Mouse (Mus musculus) hindbrain, embryonic 10.5 days (tissue): ENCODE data around the gene Nsdhl. TPM values are rescaled to one million over a fixed set of nuclear protein-coding genes. Genes with fewer than 3 reads are reported as not detected.

Experiments
- DNase-seq: peaks from one replicate; pipeline ENCODE4 v3.0.0-alpha.2; 2017; ENCODE audit warnings: low spot score
- H3K27ac ChIP-seq: fragments of 300-500 bp; sonication (generic); 2 replicates; pipeline ENCODE4 v1.5.1; 2016; ENCODE audit warnings: mild to moderate bottlenecking, moderate library complexity
- H3K27me3 ChIP-seq: fragments of 300-500 bp; sonication (generic); 2 replicates; pipeline ENCODE4 v1.6.1; 2016; ENCODE audit warnings: mild to moderate bottlenecking; ENCODE audit not compliant: poor library complexity, insufficient read depth, severe bottlenecking
- H3K36me3 ChIP-seq: fragments of 300-500 bp; sonication (generic); 2 replicates; pipeline ENCODE4 v1.6.1; 2016; ENCODE audit warnings: mild to moderate bottlenecking, moderate library complexity
- H3K4me1 ChIP-seq: fragments of 300-500 bp; sonication (generic); replicated peaks from 2 replicates; pipeline ENCODE4 v1.6.1; 2016; ENCODE audit warnings: mild to moderate bottlenecking
- H3K4me3 ChIP-seq: fragments of 300-500 bp; sonication (generic); 2 replicates; pipeline ENCODE4 v1.5.1; 2016; ENCODE audit warnings: mild to moderate bottlenecking, moderate library complexity
- H3K9me3 ChIP-seq: fragments of 300-500 bp; sonication (generic); 2 replicates; pipeline ENCODE4 v1.6.1; 2016; ENCODE audit warnings: mild to moderate bottlenecking, moderate library complexity
- WGBS: fragments of 180-500 bp; shearing (Covaris S2); methylation state at CpG from one replicate; pipeline ENCODE4 v1.1.7; 2016; 5-methylcytosine and 5-hydroxymethylcytosine counted together
- polyA plus RNA-seq: library from polyadenylated mRNA; unstranded; fragments of >200 nt; fragmentation: Nextera tagmentation; extraction: Ambion mirVana; gene quantifications from 2 replicates; pipeline ENCODE4 v1.2.1, GENCODE M21; 2016

Nsdhl gene
- 37.4 and 42.9 TPM in 2 replicates for polyA plus RNA-seq

GRCm38 (mm10) chrX:72917884-72918681 lies at the start of gene Nsdhl, which contains the start of gene Cetn2:
Gene Nsdhl (plus strand): TSS chrX:72918557.
Gene Cetn2 (minus strand): TSS chrX:72918411.
- Histone ChIP-seq H3K36me3 (no peaks in the 10 kb centered on the region), H3K27ac (peak within 1 kb of the TSS; percentile 87), H3K4me1 (peaks cover 14% of the 10 kb centered on the region), H3K4me3 (peak within 1 kb of the TSS; percentile 63), H3K9me3 (no peaks in the 10 kb centered on the region), H3K27me3 (no peaks in the 10 kb centered on the region)
- peak; percentile 89 for DNase-seq
- WGBS: 17% methylated on average over 41 of the region's 41 CpGs

GRCm38 (mm10) chrX:72895388-72896054 lies 22.8 kb upstream of the Nsdhl start:
- peak; percentile 44 for DNase-seq

GRCm38 (mm10) chrX:72896055-72896437 lies 22.3 kb upstream of the Nsdhl start:
- Histone ChIP-seq H3K9me3 (no peaks in the 10 kb centered on the region), H3K36me3 (no peaks in the 10 kb centered on the region), H3K4me3 (no peak overlapping the region), H3K4me1 (peaks cover 10% of the 10 kb centered on the region; the same call in 1 of the 2 replicates), H3K27me3 (no peaks in the 10 kb centered on the region), H3K27ac (no peak overlapping the region)
- DNase-seq: no peak
- WGBS: 56% methylated on average over 1 of the region's 1 CpGs

More at GRCm38 (mm10) chrX:72895388-72896054, 22.8 kb upstream of the Nsdhl start:
- 64% methylated on average over 5 of the region's 5 CpGs for WGBS
- H3K27ac ChIP-seq: no peak overlapping the region
- H3K36me3 ChIP-seq: no peaks in the 10 kb centered on the region
- peaks cover 10% of the 10 kb centered on the region; the same call in 1 of the 2 replicates for H3K4me1 ChIP-seq
- no peaks in the 10 kb centered on the region for H3K27me3 ChIP-seq
- H3K9me3 ChIP-seq: no peaks in the 10 kb centered on the region
- no peak overlapping the region for H3K4me3 ChIP-seq

- Histone ChIP-seq H3K36me3 (no peaks in the 10 kb centered on the region), H3K9me3 (no peaks in the 10 kb centered on the region), H3K27me3 (no peaks in the 10 kb centered on the region), H3K4me1 (no peaks in the 10 kb centered on the region), H3K27ac (no peak overlapping the region), H3K4me3 (no peak overlapping the region)
- 34% methylated on average over 1 of the region's 1 CpGs for WGBS
- no peak for DNase-seq
Measured at GRCm38 (mm10) chrX:72902530-72902929, 15.8 kb upstream of the Nsdhl start.

GRCm38 (mm10) chrX:72907619-72908403 lies 10.5 kb upstream of the Nsdhl start:
- WGBS: 85% methylated on average over 6 of the region's 6 CpGs
- Histone ChIP-seq H3K9me3 (no peaks in the 10 kb centered on the region), H3K4me1 (no peaks in the 10 kb centered on the region), H3K36me3 (no peaks in the 10 kb centered on the region), H3K27ac (no peak overlapping the region), H3K27me3 (no peaks in the 10 kb centered on the region), H3K4me3 (no peak overlapping the region)
- DNase-seq: no peak

- DNase-seq: peak; percentile 11
- 29% methylated on average over 2 of the region's 2 CpGs for WGBS
- no peak overlapping the region for H3K27ac ChIP-seq
- H3K4me1 ChIP-seq: no peaks in the 10 kb centered on the region
- no peaks in the 10 kb centered on the region for H3K36me3 ChIP-seq
- no peaks in the 10 kb centered on the region for H3K27me3 ChIP-seq
- no peaks in the 10 kb centered on the region for H3K9me3 ChIP-seq
- no peak overlapping the region for H3K4me3 ChIP-seq
Measured at GRCm38 (mm10) chrX:72908404-72908741, 10.0 kb upstream of the Nsdhl start.

GRCm38 (mm10) chrX:72911611-72912010 lies 6.7 kb upstream of the Nsdhl start:
- 79% methylated on average over 1 of the region's 1 CpGs for WGBS
- no peaks in the 10 kb centered on the region for H3K36me3 ChIP-seq
- no peak for DNase-seq
- H3K4me3 ChIP-seq: no peak overlapping the region
- H3K9me3 ChIP-seq: no peaks in the 10 kb centered on the region
- no peaks in the 10 kb centered on the region for H3K4me1 ChIP-seq
- no peaks in the 10 kb centered on the region for H3K27me3 ChIP-seq
- no peak overlapping the region for H3K27ac ChIP-seq

GRCm38 (mm10) chrX:72918682-72919059 lies 314 bp downstream of the Nsdhl start:
- H3K36me3 ChIP-seq: no peaks in the 10 kb centered on the region
- peak overlapping the region; percentile 63 for H3K4me3 ChIP-seq
- H3K27ac ChIP-seq: peak overlapping the region; percentile 87
- no peaks in the 10 kb centered on the region for H3K9me3 ChIP-seq
- WGBS: 17% methylated on average over 6 of the region's 6 CpGs
- DNase-seq: no peak
- H3K27me3 ChIP-seq: no peaks in the 10 kb centered on the region
- peaks cover 14% of the 10 kb centered on the region for H3K4me1 ChIP-seq

GRCm38 (mm10) chrX:72921391-72921790 lies 3.0 kb downstream of the Nsdhl start:
- Histone ChIP-seq H3K9me3 (no peaks in the 10 kb centered on the region), H3K36me3 (peaks cover 16% of the 10 kb centered on the region), H3K4me3 (no peak overlapping the region), H3K27ac (no peak overlapping the region), H3K27me3 (no peaks in the 10 kb centered on the region), H3K4me1 (peaks cover 14% of the 10 kb centered on the region)
- DNase-seq: no peak
- 82% methylated on average over 2 of the region's 2 CpGs for WGBS

- Histone ChIP-seq H3K36me3 (peaks cover 85% of the 10 kb centered on the region), H3K4me1 (no peaks in the 10 kb centered on the region), H3K27me3 (no peaks in the 10 kb centered on the region), H3K4me3 (no peak overlapping the region), H3K27ac (no peak overlapping the region), H3K9me3 (no peaks in the 10 kb centered on the region)
- DNase-seq: no peak
- 86% methylated on average over 4 of the region's 4 CpGs for WGBS
Measured at GRCm38 (mm10) chrX:72953464-72953863, 35.1 kb downstream of the Nsdhl start.

GRCm38 (mm10) chrX:72956486-72956885 lies 38.1 kb downstream of the Nsdhl start:
- H3K9me3 ChIP-seq: no peaks in the 10 kb centered on the region
- H3K36me3 ChIP-seq: peaks cover 87% of the 10 kb centered on the region
- no peak overlapping the region for H3K27ac ChIP-seq
- H3K4me3 ChIP-seq: no peak overlapping the region
- WGBS: 88% methylated on average over 4 of the region's 4 CpGs
- H3K4me1 ChIP-seq: no peaks in the 10 kb centered on the region
- no peaks in the 10 kb centered on the region for H3K27me3 ChIP-seq
- no peak for DNase-seq

- H3K9me3 ChIP-seq: no peaks in the 10 kb centered on the region
- H3K27ac ChIP-seq: no peak overlapping the region
- peaks cover 71% of the 10 kb centered on the region for H3K36me3 ChIP-seq
- H3K27me3 ChIP-seq: no peaks in the 10 kb centered on the region
- 81% methylated on average over 4 of the region's 4 CpGs for WGBS
- no peak overlapping the region for H3K4me3 ChIP-seq
- H3K4me1 ChIP-seq: no peaks in the 10 kb centered on the region
- no peak for DNase-seq
Measured at GRCm38 (mm10) chrX:72960431-72960830, 42.1 kb downstream of the Nsdhl start.

GRCm38 (mm10) chrX:72961511-72961910 lies 43.2 kb downstream of the Nsdhl start:
- peaks cover 60% of the 10 kb centered on the region for H3K36me3 ChIP-seq
- H3K9me3 ChIP-seq: no peaks in the 10 kb centered on the region
- DNase-seq: no peak
- H3K4me3 ChIP-seq: no peak overlapping the region
- WGBS: 78% methylated on average over 3 of the region's 3 CpGs
- H3K4me1 ChIP-seq: no peaks in the 10 kb centered on the region
- H3K27me3 ChIP-seq: no peaks in the 10 kb centered on the region
- H3K27ac ChIP-seq: no peak overlapping the region
